Mouse (Mus musculus) stomach, postnatal 0 days (tissue): ENCODE results near the gene Gm42669.

Source experiments
- CTCF ChIP-seq: IDR thresholded peaks from 2 replicates; pipeline ENCODE4 v1.5.1; 2016; ENCODE audit warnings: antibody characterized with exemption, low read depth, mild to moderate bottlenecking, moderate library complexity
- EP300 ChIP-seq: optimal IDR thresholded peaks from 2 replicates; pipeline ENCODE3; 2016; ENCODE audit warnings: antibody characterized with exemption

DNA sequence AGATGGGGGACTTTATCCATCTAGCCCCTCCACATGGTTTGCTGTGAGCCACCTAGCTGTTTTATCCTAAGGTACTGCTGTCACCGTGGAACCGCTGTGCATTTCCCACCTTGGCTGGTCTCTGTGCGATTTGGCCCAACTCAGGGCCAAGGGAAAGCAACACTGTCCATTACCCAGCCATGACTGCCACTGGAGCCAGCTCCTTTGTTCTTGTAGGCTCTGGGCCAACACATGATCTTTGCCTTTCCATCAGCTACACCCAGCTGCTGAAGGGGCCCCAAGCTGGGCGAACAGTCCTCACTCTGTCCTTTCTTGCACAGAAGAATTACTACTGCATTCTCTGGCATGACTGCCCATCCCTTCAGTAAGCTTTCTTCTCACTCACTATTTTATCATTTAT is 11.2 kb downstream of the Gm42669 start:
- no peak for TF ChIP-seq CTCF
- TF ChIP-seq EP300, result no peak
